Mouse (Mus musculus): ENCODE measurements around the gene Olfr1048. TPM values are rescaled to one million over a fixed set of nuclear protein-coding genes. Genes with fewer than 3 reads are reported as not detected.
"Not testable (repeated sequence)": the region's sequence is repeated elsewhere in the genome, so short reads cannot be mapped to it uniquely, and the experiment has no call there.

The Olfr1048 gene
- not detected in 2 replicates for polyA plus RNA-seq (2016; fragmentation: Nextera tagmentation; extraction: Ambion mirVana)

GRCm38 (mm10) chr2:86240189-86240588 is at the start of gene Olfr1048:
Gene Olfr1048 (minus strand): TSS chr2:86240289.
- no peaks in the 10 kb centered on the region for H3K9me3 ChIP-seq (replicated peaks)
- H3K4me3 ChIP-seq: no peak within 1 kb of the TSS
- no peaks in the 10 kb centered on the region for H3K36me3 ChIP-seq
- no peak for DNase-seq (ENCODE audit: low spot score)
- no peaks in the 10 kb centered on the region for H3K27me3 ChIP-seq (ENCODE audit: low read depth, poor library complexity, severe bottlenecking)
- no peak within 1 kb of the TSS for H3K27ac ChIP-seq
- no peaks in the 10 kb centered on the region for H3K4me1 ChIP-seq

GRCm38 (mm10) chr2:86278988-86279387 is 38.9 kb upstream of the Olfr1048 start, which contains the start of gene Olfr1051:
Gene Olfr1051 (minus strand): TSS chr2:86279088.
- not testable (repeated sequence) for H3K4me1 ChIP-seq; H3K27me3 ChIP-seq (ENCODE audit: low read depth, poor library complexity, severe bottlenecking); H3K4me3 ChIP-seq; DNase-seq (ENCODE audit: low spot score); H3K36me3 ChIP-seq; H3K9me3 ChIP-seq (replicated peaks); H3K27ac ChIP-seq

DNA sequence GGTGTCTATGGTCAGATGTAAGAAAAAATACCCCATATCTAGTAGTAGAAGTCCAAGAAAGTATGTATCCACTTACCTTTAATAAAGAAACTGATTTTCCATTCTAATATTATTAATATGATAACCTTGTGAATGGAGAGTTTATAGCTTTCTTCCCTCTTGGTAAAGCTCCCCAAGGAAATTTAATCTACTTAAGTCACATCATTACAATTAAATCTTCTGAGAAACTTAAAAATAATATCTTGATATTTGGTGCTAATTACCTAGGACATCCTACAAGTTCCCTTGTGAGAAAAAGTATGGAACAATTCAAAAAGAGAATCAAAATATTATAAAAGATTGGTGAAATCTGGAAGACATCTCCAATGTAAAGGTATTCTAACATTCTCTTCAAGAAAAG is 18.1 kb upstream of the Olfr1048 start, which contains the start of gene Olfr1049:
Gene Olfr1049, minus strand, starts transcription at position 101 of the 400 bp plus-strand sequence.
- not testable (repeated sequence) for H3K36me3 ChIP-seq; H3K4me3 ChIP-seq; H3K27me3 ChIP-seq (ENCODE audit: low read depth, poor library complexity, severe bottlenecking); H3K4me1 ChIP-seq; DNase-seq (ENCODE audit: low spot score); H3K27ac ChIP-seq; H3K9me3 ChIP-seq (replicated peaks)

DNA sequence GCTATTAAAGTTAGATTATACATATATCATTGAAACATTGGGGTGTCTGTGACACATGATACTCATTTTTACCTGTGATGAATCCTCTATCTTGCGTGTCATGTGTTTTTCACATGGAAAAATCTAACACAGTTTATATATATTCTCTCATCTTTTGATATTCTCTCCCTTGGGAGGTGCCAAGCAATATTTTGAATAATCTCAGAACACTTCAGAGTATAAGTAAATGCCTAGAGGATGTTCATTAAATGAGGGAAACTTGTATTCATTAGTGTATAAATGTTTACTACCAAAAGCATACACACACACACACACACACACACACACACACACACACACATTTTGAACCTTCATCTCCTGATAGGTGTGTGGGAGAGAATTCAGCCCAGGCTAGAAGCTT is 8.8 kb downstream of the Olfr1048 start, which contains the start of gene Olfr1047:
Gene Olfr1047, minus strand, starts transcription at position 101 of the 400 bp plus-strand sequence.
- WGBS: 84% methylated on average over 1 of the region's 1 CpGs
- H3K36me3 ChIP-seq: no peaks in the 10 kb centered on the region

DNA sequence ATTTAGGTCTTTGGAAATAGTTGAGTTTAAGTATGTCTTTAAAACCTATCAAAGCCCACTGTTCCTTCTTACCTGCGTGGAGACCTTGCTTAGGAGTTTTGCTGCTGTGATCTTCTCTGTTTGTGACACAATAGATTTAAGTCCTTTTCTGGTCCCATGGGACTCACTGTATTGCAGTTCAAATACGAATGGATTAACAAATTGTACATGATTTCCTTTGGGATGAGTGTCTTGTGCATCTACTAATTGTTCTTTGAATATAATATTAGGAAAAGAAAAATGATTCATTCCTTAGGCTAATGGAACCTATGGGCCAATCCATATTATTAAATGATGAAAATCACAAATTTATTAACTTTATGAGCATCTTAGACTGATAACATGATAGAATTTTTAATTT is 20.9 kb downstream of the Olfr1048 start, which contains the start of gene Olfr1046:
Gene Olfr1046, minus strand, starts transcription at position 101 of the 400 bp plus-strand sequence.
- H3K27me3 ChIP-seq (ENCODE audit: low read depth, poor library complexity, severe bottlenecking): no peaks in the 10 kb centered on the region
- H3K27ac ChIP-seq: no peak within 1 kb of the TSS
- H3K36me3 ChIP-seq: no peaks in the 10 kb centered on the region
- DNase-seq (ENCODE audit: low spot score): no peak
- H3K9me3 ChIP-seq (replicated peaks): no peaks in the 10 kb centered on the region
- H3K4me1 ChIP-seq: no peaks in the 10 kb centered on the region
- WGBS: 92% methylated on average over 2 of the region's 2 CpGs
- H3K4me3 ChIP-seq: no peak within 1 kb of the TSS

More for the DNA sequence above, 8.8 kb downstream of the Olfr1048 start, which contains the start of gene Olfr1047:
- Histone ChIP-seq H3K9me3 (replicated peaks) (no peaks in the 10 kb centered on the region), H3K27ac (no peak within 1 kb of the TSS), H3K27me3 (ENCODE audit: low read depth, poor library complexity, severe bottlenecking) (no peaks in the 10 kb centered on the region), H3K4me1 (no peaks in the 10 kb centered on the region), H3K4me3 (no peak within 1 kb of the TSS)
- DNase-seq (ENCODE audit: low spot score): no peak

- no peak for DNase-seq (ENCODE audit: low spot score)
- H3K27me3 ChIP-seq (ENCODE audit: low read depth, poor library complexity, severe bottlenecking): no peaks in the 10 kb centered on the region
- no peak within 1 kb of the TSS for H3K4me3 ChIP-seq
- no peaks in the 10 kb centered on the region for H3K4me1 ChIP-seq
- no peaks in the 10 kb centered on the region for H3K9me3 ChIP-seq (replicated peaks)
- no peak within 1 kb of the TSS for H3K27ac ChIP-seq
- no peaks in the 10 kb centered on the region for H3K36me3 ChIP-seq
Measured at GRCm38 (mm10) chr2:86202909-86203308, 37.2 kb downstream of the Olfr1048 start, which contains the start of gene Olfr1045. Gene Olfr1045 (minus strand): TSS chr2:86203009.

DNA sequence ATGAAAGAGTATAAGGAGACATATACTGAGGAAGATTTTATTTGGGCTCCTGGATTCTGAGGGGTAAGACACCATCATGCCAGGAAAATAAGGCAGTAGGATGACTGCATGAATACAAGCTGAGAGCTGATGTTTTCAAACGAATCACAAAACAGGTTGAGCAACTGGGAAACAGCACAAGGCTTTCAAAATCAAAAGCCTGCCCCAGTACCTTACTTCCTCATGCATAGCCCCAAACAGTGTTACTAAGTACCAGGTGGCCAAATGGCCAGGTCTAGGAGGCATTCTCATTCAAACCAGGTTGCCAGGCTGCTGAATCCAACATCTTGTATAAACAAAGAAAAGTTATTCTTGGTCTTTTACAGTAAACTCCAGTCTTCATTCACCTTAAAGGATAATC is 44.2 kb downstream of the Olfr1048 start:
- Histone ChIP-seq H3K27ac (no peak overlapping the region), H3K9me3 (replicated peaks) (no peaks in the 10 kb centered on the region), H3K4me1 (no peaks in the 10 kb centered on the region), H3K27me3 (ENCODE audit: low read depth, poor library complexity, severe bottlenecking) (no peaks in the 10 kb centered on the region), H3K4me3 (no peak overlapping the region), H3K36me3 (no peaks in the 10 kb centered on the region)
- no peak for DNase-seq (ENCODE audit: low spot score)
- WGBS: 52% methylated on average over 1 of the region's 1 CpGs

- no peak within 1 kb of the TSS for H3K4me3 ChIP-seq
- H3K36me3 ChIP-seq: no peaks in the 10 kb centered on the region
- no peaks in the 10 kb centered on the region for H3K4me1 ChIP-seq
- no peak for DNase-seq (ENCODE audit: low spot score)
- H3K27me3 ChIP-seq (ENCODE audit: low read depth, poor library complexity, severe bottlenecking): no peaks in the 10 kb centered on the region
- no peak within 1 kb of the TSS for H3K27ac ChIP-seq
- no peaks in the 10 kb centered on the region for H3K9me3 ChIP-seq (replicated peaks)
Measured at GRCm38 (mm10) chr2:86185583-86185982, 54.5 kb downstream of the Olfr1048 start, which contains the start of gene Olfr52. Gene Olfr52 (minus strand): TSS chr2:86185683.

Other genes starting within 250 kb of the Olfr1048 start
- not detected in 2 replicates for gene Olfr1031, start 250.0 kb downstream of the Olfr1048 start, polyA plus RNA-seq (2016; fragmentation: Nextera tagmentation; extraction: Ambion mirVana)
- gene Olfr1032, start 234.7 kb downstream of the Olfr1048 start, polyA plus RNA-seq (2016; fragmentation: Nextera tagmentation; extraction: Ambion mirVana): not detected in 2 replicates
- gene Olfr1033, start 219.7 kb downstream of the Olfr1048 start, polyA plus RNA-seq (2016; fragmentation: Nextera tagmentation; extraction: Ambion mirVana): not detected in 2 replicates
- not detected in 2 replicates for gene Olfr1034, start 194.4 kb downstream of the Olfr1048 start, polyA plus RNA-seq (2016; fragmentation: Nextera tagmentation; extraction: Ambion mirVana)
- not detected in 2 replicates for gene Olfr1036, start 166.3 kb downstream of the Olfr1048 start, polyA plus RNA-seq (2016; fragmentation: Nextera tagmentation; extraction: Ambion mirVana)
- gene Olfr1037, start 152.9 kb downstream of the Olfr1048 start, polyA plus RNA-seq (2016; fragmentation: Nextera tagmentation; extraction: Ambion mirVana): not detected in 2 replicates
- gene Olfr1039, start 104.4 kb downstream of the Olfr1048 start, polyA plus RNA-seq (2016; fragmentation: Nextera tagmentation; extraction: Ambion mirVana): not detected in 2 replicates
- gene Olfr1040, start 93.6 kb downstream of the Olfr1048 start, polyA plus RNA-seq (2016; fragmentation: Nextera tagmentation; extraction: Ambion mirVana): not detected in 2 replicates
- gene Olfr1042, start 78.5 kb downstream of the Olfr1048 start, polyA plus RNA-seq (2016; fragmentation: Nextera tagmentation; extraction: Ambion mirVana): not detected in 2 replicates
- not detected in 2 replicates for gene Olfr1043, start 72.8 kb downstream of the Olfr1048 start, polyA plus RNA-seq (2016; fragmentation: Nextera tagmentation; extraction: Ambion mirVana)
- gene Olfr1044, start 62.5 kb downstream of the Olfr1048 start, polyA plus RNA-seq (2016; fragmentation: Nextera tagmentation; extraction: Ambion mirVana): not detected in 2 replicates
- gene Olfr52, start 54.6 kb downstream of the Olfr1048 start, polyA plus RNA-seq (2016; fragmentation: Nextera tagmentation; extraction: Ambion mirVana): not detected in 2 replicates
- gene Olfr1045, start 37.3 kb downstream of the Olfr1048 start, polyA plus RNA-seq (2016; fragmentation: Nextera tagmentation; extraction: Ambion mirVana): not detected in 2 replicates
- gene Olfr1046, start 21.0 kb downstream of the Olfr1048 start, polyA plus RNA-seq (2016; fragmentation: Nextera tagmentation; extraction: Ambion mirVana): not detected in 2 replicates
- gene Olfr1047, start 8.9 kb downstream of the Olfr1048 start, polyA plus RNA-seq (2016; fragmentation: Nextera tagmentation; extraction: Ambion mirVana): not detected in 2 replicates
- not detected in 2 replicates for gene Olfr1049, start 18.0 kb upstream of the Olfr1048 start, polyA plus RNA-seq (2016; fragmentation: Nextera tagmentation; extraction: Ambion mirVana)
- gene Olfr1051, start 38.8 kb upstream of the Olfr1048 start, polyA plus RNA-seq (2016; fragmentation: Nextera tagmentation; extraction: Ambion mirVana): not detected in 2 replicates
- gene Olfr1052, start 52.2 kb upstream of the Olfr1048 start, polyA plus RNA-seq (2016; fragmentation: Nextera tagmentation; extraction: Ambion mirVana): not detected in 2 replicates
- not detected in 2 replicates for gene Olfr1053, start 75.0 kb upstream of the Olfr1048 start, polyA plus RNA-seq (2016; fragmentation: Nextera tagmentation; extraction: Ambion mirVana)
- not detected in 2 replicates for gene Olfr1054, start 95.1 kb upstream of the Olfr1048 start, polyA plus RNA-seq (2016; fragmentation: Nextera tagmentation; extraction: Ambion mirVana)
- gene Olfr1055, start 110.0 kb upstream of the Olfr1048 start, polyA plus RNA-seq (2016; fragmentation: Nextera tagmentation; extraction: Ambion mirVana): not detected in 2 replicates
- gene Olfr1056, start 122.2 kb upstream of the Olfr1048 start, polyA plus RNA-seq (2016; fragmentation: Nextera tagmentation; extraction: Ambion mirVana): not detected in 2 replicates
- gene Olfr1057, start 138.1 kb upstream of the Olfr1048 start, polyA plus RNA-seq (2016; fragmentation: Nextera tagmentation; extraction: Ambion mirVana): not detected in 2 replicates
- not detected in 2 replicates for gene Olfr1058, start 148.3 kb upstream of the Olfr1048 start, polyA plus RNA-seq (2016; fragmentation: Nextera tagmentation; extraction: Ambion mirVana)
- gene Olfr1061, start 173.8 kb upstream of the Olfr1048 start, polyA plus RNA-seq (2016; fragmentation: Nextera tagmentation; extraction: Ambion mirVana): not detected in 2 replicates
- gene Olfr1062, start 186.5 kb upstream of the Olfr1048 start, polyA plus RNA-seq (2016; fragmentation: Nextera tagmentation; extraction: Ambion mirVana): not detected in 2 replicates
- not detected in 2 replicates for gene Olfr1065, start 210.3 kb upstream of the Olfr1048 start, polyA plus RNA-seq (2016; fragmentation: Nextera tagmentation; extraction: Ambion mirVana)
- gene Olfr1066, start 216.0 kb upstream of the Olfr1048 start, polyA plus RNA-seq (2016; fragmentation: Nextera tagmentation; extraction: Ambion mirVana): not detected in 2 replicates
- not detected in 2 replicates for gene Olfr228, start 247.1 kb upstream of the Olfr1048 start, polyA plus RNA-seq (2016; fragmentation: Nextera tagmentation; extraction: Ambion mirVana)

Data from limb, embryonic 10.5 days (tissue).